Mouse (Mus musculus): ENCODE measurements around the gene Mfap5. TPM values are rescaled to one million over a fixed set of nuclear protein-coding genes. Genes with fewer than 3 reads are reported as not detected.
"Not testable (repeated sequence)": the region's sequence is repeated elsewhere in the genome, so short reads cannot be mapped to it uniquely, and the experiment has no call there.

Mfap5 gene
- polyA plus RNA-seq, 1 experiment from 2014 or later: 0.55 TPM

DNA sequence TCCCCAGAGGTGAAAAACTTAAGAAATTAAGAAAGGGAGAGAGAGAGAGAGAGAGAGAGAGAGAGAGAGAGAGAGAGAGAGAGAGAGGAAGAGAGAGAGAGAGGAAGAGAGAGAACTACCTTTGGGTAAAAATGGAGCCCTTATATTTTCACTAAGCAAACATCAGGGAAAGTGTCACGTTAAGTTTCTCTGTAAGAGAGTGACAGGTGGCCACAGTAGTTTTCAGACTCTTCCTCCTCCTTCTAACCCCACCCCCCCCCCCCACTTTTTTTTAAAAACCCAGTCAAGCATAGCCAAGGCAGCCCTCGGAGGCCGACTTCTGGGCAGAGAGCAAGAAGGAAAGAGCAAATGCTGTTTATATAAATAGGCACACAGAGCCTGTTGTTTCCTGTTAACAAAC, 28.4 kb downstream of the Mfap5 start:
- Histone ChIP-seq H3K4me3 (ENCODE audit: low read depth, low read length) (no peak overlapping the region), H3K27ac (ENCODE audit: low read depth) (no peak overlapping the region), H3K4me1 (ENCODE audit: insufficient read depth) (peaks cover 3% of the 10 kb centered on the region; the same call in 1 of the 2 replicates), H3K36me3 (replicated peaks; ENCODE audit: insufficient read depth, low read length) (no peaks in the 10 kb centered on the region), H3K9ac (replicated peaks) (no peak overlapping the region), H3K27me3 (ENCODE audit: insufficient read depth, low read length) (no peaks in the 10 kb centered on the region), H3K9me3 (ENCODE audit: low read length) (no peaks in the 10 kb centered on the region), H3K4me2 (ENCODE audit: low read depth, low read length) (no peak overlapping the region)
- DNase-seq: no peak
- ATAC-seq: no peak
- 49% methylated on average over 3 of the region's 3 CpGs for WGBS (ENCODE audit: insufficient replicate concordance)
- no peak for TF ChIP-seq CTCF (IDR thresholded peaks at IDR 0.05; ENCODE audit: low read depth)
- no peak for TF ChIP-seq EP300 (IDR thresholded peaks at IDR 0.05; ENCODE audit: low read depth)

DNA sequence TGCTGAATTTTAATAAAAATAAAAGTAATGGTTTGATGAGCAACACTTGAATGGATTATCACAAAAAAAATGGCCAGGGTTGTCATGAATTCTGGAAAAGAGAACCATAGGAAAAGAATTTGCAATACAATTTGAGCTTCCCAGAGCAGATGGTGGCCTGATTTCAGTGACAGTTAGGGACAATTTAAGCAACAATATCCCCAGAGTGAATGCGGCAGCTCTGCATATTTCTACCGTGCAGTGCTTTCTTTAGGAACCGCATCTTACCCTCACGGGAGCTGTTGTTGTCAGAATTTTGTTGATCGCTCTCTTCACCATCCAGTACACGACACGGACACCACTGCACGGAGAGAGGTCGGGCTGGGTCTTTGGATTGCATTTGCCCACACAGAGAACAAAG, 33.9 kb downstream of the Mfap5 start:
- no peak overlapping the region for H3K27ac ChIP-seq (ENCODE audit: low read depth)
- no peak overlapping the region for H3K4me3 ChIP-seq (ENCODE audit: low read depth, low read length)
- H3K4me1 ChIP-seq (ENCODE audit: insufficient read depth): no peaks in the 10 kb centered on the region
- 87% methylated on average over 9 of the region's 9 CpGs for WGBS (ENCODE audit: insufficient replicate concordance)
- H3K36me3 ChIP-seq (replicated peaks; ENCODE audit: insufficient read depth, low read length): no peaks in the 10 kb centered on the region
- no peak overlapping the region for H3K4me2 ChIP-seq (ENCODE audit: low read depth, low read length)
- TF ChIP-seq EP300 (IDR thresholded peaks at IDR 0.05; ENCODE audit: low read depth): no peak
- H3K27me3 ChIP-seq (ENCODE audit: insufficient read depth, low read length): no peaks in the 10 kb centered on the region
- ATAC-seq (no peak), DNase-seq (no peak)
- no peaks in the 10 kb centered on the region for H3K9me3 ChIP-seq (ENCODE audit: low read length)
- H3K9ac ChIP-seq (replicated peaks): no peak overlapping the region

DNA sequence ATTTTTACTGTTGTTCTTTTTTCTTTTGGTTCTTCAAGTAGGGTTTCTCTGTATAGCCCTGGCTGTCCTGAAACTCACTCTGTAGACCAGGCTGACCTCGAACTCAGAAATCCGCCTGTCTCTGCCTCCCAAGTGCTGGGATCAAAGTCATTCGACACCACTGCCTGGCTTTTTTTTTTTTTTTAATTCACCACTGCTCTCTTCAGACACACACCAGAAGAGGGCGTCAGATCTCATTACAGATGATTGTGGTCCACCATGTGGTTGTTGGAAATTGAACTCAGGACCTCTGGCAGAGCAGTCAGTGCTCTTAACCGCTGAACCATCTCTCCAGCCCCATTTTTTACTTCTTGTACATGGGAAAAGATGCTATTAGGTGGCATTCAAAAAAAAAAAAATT, 36.8 kb downstream of the Mfap5 start:
- not testable (repeated sequence) for H3K4me2 ChIP-seq (ENCODE audit: low read depth, low read length); DNase-seq; H3K9me3 ChIP-seq (ENCODE audit: low read length); H3K9ac ChIP-seq (replicated peaks); H3K4me3 ChIP-seq (ENCODE audit: low read depth, low read length); ATAC-seq; H3K36me3 ChIP-seq (replicated peaks; ENCODE audit: insufficient read depth, low read length); H3K27ac ChIP-seq (ENCODE audit: low read depth); H3K27me3 ChIP-seq (ENCODE audit: insufficient read depth, low read length); H3K4me1 ChIP-seq (ENCODE audit: insufficient read depth)
- 68% methylated on average over 5 of the region's 5 CpGs for WGBS (ENCODE audit: insufficient replicate concordance)

DNA sequence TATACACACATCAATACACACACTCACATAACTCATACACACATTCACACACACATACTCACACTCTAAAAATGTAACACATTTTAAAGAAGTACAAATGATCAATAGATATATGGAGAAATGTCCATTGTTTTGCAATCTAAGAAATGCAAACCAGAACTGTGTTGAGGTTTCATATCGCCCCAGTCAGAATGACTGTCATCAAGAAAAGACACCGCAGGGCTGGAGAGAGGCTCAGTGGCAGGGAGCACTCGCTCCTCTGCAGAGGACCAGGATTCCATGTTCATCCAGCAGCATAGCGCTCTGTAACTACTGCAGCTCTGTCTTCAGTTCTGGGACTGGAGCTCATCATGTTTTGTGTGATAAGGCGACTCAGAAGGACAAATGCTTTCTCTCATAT, 37.9 kb downstream of the Mfap5 start:
- no peak overlapping the region for H3K27ac ChIP-seq (ENCODE audit: low read depth)
- H3K4me1 ChIP-seq (ENCODE audit: insufficient read depth): no peaks in the 10 kb centered on the region
- no peaks in the 10 kb centered on the region for H3K27me3 ChIP-seq (ENCODE audit: insufficient read depth, low read length)
- no peak overlapping the region for H3K4me3 ChIP-seq (ENCODE audit: low read depth, low read length)
- H3K9me3 ChIP-seq (ENCODE audit: low read length): no peaks in the 10 kb centered on the region
- no peaks in the 10 kb centered on the region for H3K36me3 ChIP-seq (replicated peaks; ENCODE audit: insufficient read depth, low read length)
- ATAC-seq: no peak
- no peak overlapping the region for H3K9ac ChIP-seq (replicated peaks)
- 72% methylated on average over 5 of the region's 5 CpGs for WGBS (ENCODE audit: insufficient replicate concordance)
- TF ChIP-seq EP300 (IDR thresholded peaks at IDR 0.05; ENCODE audit: low read depth) (no peak), CTCF (IDR thresholded peaks at IDR 0.05; ENCODE audit: low read depth) (no peak)
- no peak overlapping the region for H3K4me2 ChIP-seq (ENCODE audit: low read depth, low read length)
- DNase-seq: no peak

DNA sequence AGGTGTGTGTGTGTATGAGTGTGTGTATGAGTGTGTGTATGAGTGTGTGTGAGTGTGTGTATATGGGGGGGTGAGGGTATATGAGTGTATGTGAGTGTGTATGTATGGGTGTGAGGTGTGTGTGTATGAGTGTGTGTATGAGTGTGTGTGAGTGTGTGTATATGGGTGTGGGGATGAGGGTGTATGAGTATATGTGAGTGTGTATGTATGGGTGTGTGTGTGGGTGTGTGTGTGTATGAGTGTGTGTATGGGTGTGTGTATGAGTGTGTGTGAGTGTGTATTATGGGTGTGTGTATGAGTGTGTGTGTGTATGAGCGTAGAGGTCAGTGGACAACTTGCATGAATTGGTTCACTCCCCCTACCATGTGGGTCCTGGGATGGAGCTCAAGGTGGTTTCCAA, 39.0 kb downstream of the Mfap5 start:
- DNase-seq (no peak), ATAC-seq (no peak)
- H3K27ac ChIP-seq (ENCODE audit: low read depth): no peak overlapping the region
- no peak overlapping the region for H3K9ac ChIP-seq (replicated peaks)
- no peaks in the 10 kb centered on the region for H3K4me1 ChIP-seq (ENCODE audit: insufficient read depth)
- no peaks in the 10 kb centered on the region for H3K27me3 ChIP-seq (ENCODE audit: insufficient read depth, low read length)
- H3K9me3 ChIP-seq (ENCODE audit: low read length): no peaks in the 10 kb centered on the region
- 81% methylated on average over 1 of the region's 1 CpGs for WGBS (ENCODE audit: insufficient replicate concordance)
- no peak for TF ChIP-seq CTCF (IDR thresholded peaks at IDR 0.05; ENCODE audit: low read depth)
- no peak for TF ChIP-seq EP300 (IDR thresholded peaks at IDR 0.05; ENCODE audit: low read depth)
- no peak overlapping the region for H3K4me2 ChIP-seq (ENCODE audit: low read depth, low read length)
- H3K36me3 ChIP-seq (replicated peaks; ENCODE audit: insufficient read depth, low read length): no peaks in the 10 kb centered on the region
- H3K4me3 ChIP-seq (ENCODE audit: low read depth, low read length): no peak overlapping the region

GRCm38 (mm10) chr6:122545289-122545882, 39.7 kb downstream of the Mfap5 start:
- Histone ChIP-seq H3K36me3 (replicated peaks; ENCODE audit: insufficient read depth, low read length) (no peaks in the 10 kb centered on the region), H3K9me3 (ENCODE audit: low read length) (no peaks in the 10 kb centered on the region), H3K27me3 (ENCODE audit: insufficient read depth, low read length) (no peaks in the 10 kb centered on the region), H3K4me1 (ENCODE audit: insufficient read depth) (no peaks in the 10 kb centered on the region), H3K4me3 (ENCODE audit: low read depth, low read length) (no peak overlapping the region), H3K27ac (ENCODE audit: low read depth) (no peak overlapping the region), H3K4me2 (ENCODE audit: low read depth, low read length) (no peak overlapping the region), H3K9ac (replicated peaks) (no peak overlapping the region)
- TF ChIP-seq EP300 (IDR thresholded peaks at IDR 0.05; ENCODE audit: low read depth) (no peak), CTCF (IDR thresholded peaks at IDR 0.05; ENCODE audit: low read depth) (no peak)
- 57% methylated on average over 9 of the region's 9 CpGs for WGBS (ENCODE audit: insufficient replicate concordance)
- DNase-seq (no peak), ATAC-seq (no peak)

DNA sequence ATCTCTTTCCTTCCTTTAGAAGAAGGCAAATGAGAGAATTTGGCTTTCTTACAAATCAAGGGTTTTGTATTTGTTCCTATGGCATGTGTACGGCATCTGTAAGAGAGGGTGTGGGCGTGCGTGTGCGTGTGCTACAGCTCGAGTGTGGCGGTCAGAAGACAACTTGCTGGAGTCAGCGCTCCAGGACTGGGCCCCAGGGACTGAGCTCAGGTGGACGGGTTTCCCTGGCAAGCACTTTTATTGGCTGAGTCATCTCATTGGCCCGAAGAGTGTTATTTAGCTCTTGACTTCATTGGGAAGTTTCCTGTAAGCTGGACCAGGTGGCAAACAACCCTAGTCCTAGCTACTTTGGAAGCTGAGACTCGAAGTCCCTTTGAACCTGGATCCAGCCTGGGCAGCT, 40.3 kb downstream of the Mfap5 start:
- Histone ChIP-seq H3K27ac (ENCODE audit: low read depth) (no peak overlapping the region), H3K9ac (replicated peaks) (no peak overlapping the region), H3K9me3 (ENCODE audit: low read length) (no peaks in the 10 kb centered on the region), H3K4me2 (ENCODE audit: low read depth, low read length) (no peak overlapping the region), H3K4me3 (ENCODE audit: low read depth, low read length) (no peak overlapping the region), H3K4me1 (ENCODE audit: insufficient read depth) (no peaks in the 10 kb centered on the region), H3K27me3 (ENCODE audit: insufficient read depth, low read length) (no peaks in the 10 kb centered on the region), H3K36me3 (replicated peaks; ENCODE audit: insufficient read depth, low read length) (no peaks in the 10 kb centered on the region)
- ATAC-seq (no peak), DNase-seq (no peak)
- 80% methylated on average over 10 of the region's 10 CpGs for WGBS (ENCODE audit: insufficient replicate concordance)
- TF ChIP-seq EP300 (IDR thresholded peaks at IDR 0.05; ENCODE audit: low read depth) (no peak), CTCF (IDR thresholded peaks at IDR 0.05; ENCODE audit: low read depth) (no peak)
